Mouse (Mus musculus) embryonic facial prominence, embryonic 15.5 days (tissue): ENCODE results near the gene Tmem37. TPM values are rescaled to one million over a fixed set of nuclear protein-coding genes. Genes with fewer than 3 reads are reported as not detected.

Source experiments
- ATAC-seq: fragments of 200-750 bp; cut with Nextera tagmentation; 2 replicates; pipeline ENCODE4 v1.8.0; 2017; ENCODE audit warnings: low read depth, moderate TSS enrichment; ENCODE audit not compliant: insufficient number of reproducible peaks, low FRiP score, low TSS enrichment
- H3K27ac ChIP-seq: fragments of 300-500 bp; sonication (generic); replicated peaks from 2 replicates; pipeline ENCODE4 v1.5.1; 2015; ENCODE audit warnings: mild to moderate bottlenecking, inconsistent platforms
- H3K27me3 ChIP-seq: fragments of 300-500 bp; sonication (generic); 2 replicates; pipeline ENCODE4 v1.6.1; 2015; ENCODE audit warnings: inconsistent platforms
- H3K36me3 ChIP-seq: fragments of 300-500 bp; sonication (generic); 2 replicates; pipeline ENCODE4 v1.6.1; 2015; ENCODE audit warnings: mild to moderate bottlenecking, inconsistent platforms
- H3K4me1 ChIP-seq: fragments of 300-500 bp; sonication (generic); 2 replicates; pipeline ENCODE4 v1.6.1; 2015; ENCODE audit warnings: inconsistent platforms
- H3K4me2 ChIP-seq: fragments of 300-500 bp; sonication (generic); replicated peaks from 2 replicates; pipeline ENCODE4 v1.6.1; 2015; ENCODE audit warnings: mild to moderate bottlenecking, inconsistent platforms
- H3K4me3 ChIP-seq: fragments of 300-500 bp; sonication (generic); replicated peaks from 2 replicates; pipeline ENCODE4 v1.5.1; 2015; ENCODE audit warnings: mild to moderate bottlenecking, inconsistent platforms
- H3K9ac ChIP-seq: fragments of 300-500 bp; sonication (generic); 2 replicates; pipeline ENCODE4 v1.6.1; 2015; ENCODE audit warnings: inconsistent platforms
- H3K9me3 ChIP-seq: fragments of 300-500 bp; sonication (generic); replicated peaks from 2 replicates; pipeline ENCODE4 v1.6.1; 2016; ENCODE audit warnings: inconsistent platforms
- WGBS: fragments of 180-500 bp; shearing (Covaris S2); methylation state at CpG from one replicate; pipeline ENCODE4 v1.1.7; 2015; 5-methylcytosine and 5-hydroxymethylcytosine counted together
- polyA plus RNA-seq: library from polyadenylated mRNA; unstranded; fragments of >200 nt; fragmentation: Nextera tagmentation; extraction: Ambion mirVana; gene quantifications from 2 replicates; pipeline ENCODE4 v1.2.1, GENCODE M21; 2015

The Tmem37 gene
- polyA plus RNA-seq, 1 experiment from 2014 or later = 11.4 TPM

GRCm38 (mm10) chr1:120056236-120056635 lies 17.6 kb downstream of the Tmem37 start:
- Histone ChIP-seq H3K9ac (no peak overlapping the region), H3K27ac (no peak overlapping the region), H3K4me3 (no peak overlapping the region), H3K4me2 (no peak overlapping the region), H3K4me1 (peaks cover 9% of the 10 kb centered on the region; the same call in 1 of the 2 replicates), H3K9me3 (no peaks in the 10 kb centered on the region), H3K27me3 (no peaks in the 10 kb centered on the region), H3K36me3 (no peaks in the 10 kb centered on the region)
- 73% methylated on average over 7 of the region's 7 CpGs for WGBS
- ATAC-seq = no peak

DNA sequence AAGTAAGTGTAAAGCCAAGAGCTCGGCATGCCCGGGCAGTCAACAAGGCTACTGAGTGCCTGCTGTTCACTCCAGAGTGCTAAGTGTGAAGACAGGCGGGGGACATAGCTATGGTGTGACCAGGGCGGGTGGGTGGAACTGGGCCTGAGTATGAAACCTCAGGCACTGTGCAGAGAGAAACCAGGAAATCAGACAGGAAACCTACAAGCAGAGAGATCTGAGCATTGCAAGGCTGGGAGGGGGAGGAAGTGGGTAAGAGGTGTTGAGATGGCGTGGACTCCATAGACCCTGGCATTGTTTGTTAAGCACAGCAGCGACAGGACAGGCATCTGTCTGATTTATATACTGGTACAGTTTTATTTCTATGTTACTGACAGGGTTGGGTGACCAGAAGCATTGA lies 18.4 kb downstream of the Tmem37 start:
- no peak overlapping the region for H3K27ac ChIP-seq
- ATAC-seq = no peak
- H3K4me3 ChIP-seq = no peak overlapping the region
- H3K36me3 ChIP-seq = no peaks in the 10 kb centered on the region
- no peaks in the 10 kb centered on the region for H3K27me3 ChIP-seq
- 70% methylated on average over 6 of the region's 6 CpGs for WGBS
- H3K4me2 ChIP-seq = no peak overlapping the region
- H3K4me1 ChIP-seq = peaks cover 9% of the 10 kb centered on the region; the same call in 1 of the 2 replicates
- H3K9ac ChIP-seq = no peak overlapping the region
- no peaks in the 10 kb centered on the region for H3K9me3 ChIP-seq

DNA sequence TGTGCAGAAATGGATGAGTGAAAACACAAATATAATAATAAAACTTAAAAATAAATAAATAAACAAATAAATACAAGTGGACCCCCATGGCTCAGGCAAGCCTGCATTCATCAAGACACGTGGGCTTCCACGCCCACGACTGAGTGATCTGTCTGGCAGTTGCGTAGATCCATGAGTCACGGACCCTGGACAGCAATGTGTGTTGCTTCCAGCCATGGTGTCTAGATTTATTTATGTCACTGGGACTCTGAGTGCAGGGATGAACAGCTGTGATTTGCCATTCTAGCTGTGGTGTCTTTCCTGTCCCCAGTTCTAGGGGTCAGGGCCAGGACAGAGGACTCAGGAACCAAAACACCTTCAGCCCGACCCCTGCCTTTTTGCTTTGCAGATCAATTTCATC lies 18.9 kb downstream of the Tmem37 start:
- 84% methylated on average over 6 of the region's 6 CpGs for WGBS
- ATAC-seq = no peak
- no peak overlapping the region for H3K4me3 ChIP-seq

DNA sequence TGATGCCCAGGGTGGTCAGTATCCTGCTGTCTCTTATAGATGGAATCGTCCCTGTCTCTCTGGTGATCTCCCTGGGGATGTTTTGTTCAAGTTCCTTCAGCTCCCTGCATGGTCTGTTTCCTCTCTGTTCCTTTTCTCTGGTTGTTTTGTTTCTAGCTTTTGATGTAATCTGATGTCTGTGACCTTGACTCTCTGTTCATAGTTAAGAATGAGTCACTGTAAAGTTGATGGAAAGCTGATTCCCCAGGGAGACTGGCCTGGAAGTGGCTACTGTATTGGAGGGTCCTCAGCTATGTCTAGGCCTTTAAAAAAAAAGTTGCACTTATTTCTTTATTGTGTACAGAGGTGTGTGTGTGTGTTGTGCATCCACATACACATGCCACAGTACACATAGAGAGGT lies 22.8 kb downstream of the Tmem37 start:
- no peak for ATAC-seq
- no peaks in the 10 kb centered on the region for H3K27me3 ChIP-seq
- H3K36me3 ChIP-seq = no peaks in the 10 kb centered on the region
- 38% methylated on average over 1 of the region's 1 CpGs for WGBS
- H3K9me3 ChIP-seq = no peaks in the 10 kb centered on the region
- H3K27ac ChIP-seq = no peak overlapping the region
- no peaks in the 10 kb centered on the region for H3K4me1 ChIP-seq
- H3K4me3 ChIP-seq = no peak overlapping the region
- H3K4me2 ChIP-seq = no peak overlapping the region
- no peak overlapping the region for H3K9ac ChIP-seq

More for the DNA sequence above, 18.9 kb downstream of the Tmem37 start:
- Histone ChIP-seq H3K9ac (no peak overlapping the region), H3K36me3 (no peaks in the 10 kb centered on the region), H3K4me1 (peaks cover 9% of the 10 kb centered on the region; the same call in 1 of the 2 replicates), H3K27ac (no peak overlapping the region), H3K9me3 (no peaks in the 10 kb centered on the region), H3K27me3 (no peaks in the 10 kb centered on the region), H3K4me2 (no peak overlapping the region)

DNA sequence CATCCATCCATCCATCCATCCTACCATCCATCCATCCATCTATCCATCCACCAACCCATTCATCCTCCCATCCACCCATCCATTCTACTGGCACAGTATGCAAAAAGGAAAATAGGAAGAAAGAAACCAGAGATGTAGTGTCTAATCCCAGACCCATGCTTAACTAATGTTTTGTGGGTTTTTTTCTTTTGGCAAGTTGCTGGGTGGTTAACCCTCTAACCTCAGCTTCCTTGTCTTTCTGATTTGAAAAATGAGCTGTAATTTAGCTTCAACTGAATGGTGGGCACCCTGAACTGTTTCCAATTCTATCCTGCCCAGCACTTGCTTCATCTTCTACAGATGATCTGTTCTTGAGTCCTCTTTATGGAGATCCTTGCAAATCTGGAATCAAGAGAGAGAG lies 26.5 kb downstream of the Tmem37 start:
- Histone ChIP-seq H3K9me3 (no peaks in the 10 kb centered on the region), H3K27ac (no peak overlapping the region), H3K4me2 (no peak overlapping the region), H3K9ac (no peak overlapping the region), H3K4me1 (no peaks in the 10 kb centered on the region), H3K36me3 (no peaks in the 10 kb centered on the region), H3K27me3 (no peaks in the 10 kb centered on the region), H3K4me3 (no peak overlapping the region)
- ATAC-seq = no peak

- WGBS = 83% methylated on average over 16 of the region's 16 CpGs
- no peak overlapping the region for H3K4me3 ChIP-seq
- H3K9me3 ChIP-seq = no peaks in the 10 kb centered on the region
- H3K27me3 ChIP-seq = no peaks in the 10 kb centered on the region
- no peaks in the 10 kb centered on the region for H3K4me1 ChIP-seq
- H3K4me2 ChIP-seq = no peak overlapping the region
- ATAC-seq = no peak
- H3K27ac ChIP-seq = no peak overlapping the region
- no peaks in the 10 kb centered on the region for H3K36me3 ChIP-seq
- no peak overlapping the region for H3K9ac ChIP-seq
These were observed 29.3 kb downstream of the Tmem37 start for GRCm38 (mm10) chr1:120044584-120044983.

DNA sequence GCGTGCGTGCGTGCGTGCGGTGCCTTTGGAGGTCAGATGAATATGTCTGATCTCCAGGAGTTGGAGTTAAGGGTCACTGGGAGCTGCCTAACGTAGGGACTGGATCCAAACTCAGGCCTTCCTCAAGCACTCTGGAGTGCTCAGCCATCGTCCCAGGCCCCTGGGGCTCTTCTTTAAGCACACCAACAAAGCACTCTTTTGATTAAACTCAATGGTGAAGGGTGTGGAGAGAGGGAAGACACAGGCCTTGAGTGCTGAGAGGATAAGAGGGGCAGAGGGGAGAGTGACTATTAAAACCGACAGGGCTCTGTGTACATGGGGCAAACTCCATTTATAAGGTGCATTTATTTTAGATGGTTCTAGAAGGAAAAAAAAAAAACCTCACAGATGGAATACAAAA lies 31.5 kb downstream of the Tmem37 start:
- no peaks in the 10 kb centered on the region for H3K36me3 ChIP-seq
- H3K4me3 ChIP-seq = no peak overlapping the region
- no peak overlapping the region for H3K9ac ChIP-seq
- no peaks in the 10 kb centered on the region for H3K9me3 ChIP-seq
- no peaks in the 10 kb centered on the region for H3K4me1 ChIP-seq
- no peaks in the 10 kb centered on the region for H3K27me3 ChIP-seq
- no peak for ATAC-seq
- H3K27ac ChIP-seq = no peak overlapping the region
- no peak overlapping the region for H3K4me2 ChIP-seq
- WGBS = 67% methylated on average over 8 of the region's 8 CpGs

DNA sequence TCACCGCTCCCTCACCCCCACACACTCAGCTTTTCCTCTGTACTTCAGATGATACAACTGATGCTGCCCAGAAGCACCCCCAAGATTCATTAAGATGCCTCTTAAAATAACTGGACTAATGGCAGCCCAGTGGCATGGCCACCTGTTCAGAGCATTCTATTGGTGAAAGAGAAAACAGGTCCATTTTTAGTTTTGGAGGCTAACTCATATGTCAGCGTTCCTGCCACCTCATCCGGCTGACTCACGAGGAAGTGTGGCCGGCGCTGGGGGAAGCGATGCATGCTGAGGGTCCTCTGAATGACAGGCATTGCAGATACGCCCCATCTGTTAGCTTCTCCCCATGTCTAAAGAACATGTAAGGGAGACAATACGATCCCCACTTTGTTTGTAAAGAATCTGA lies 35.3 kb downstream of the Tmem37 start:
- ATAC-seq = no peak
- H3K9ac ChIP-seq = no peak overlapping the region
- 83% methylated on average over 9 of the region's 9 CpGs for WGBS
- no peak overlapping the region for H3K4me3 ChIP-seq
- H3K4me2 ChIP-seq = no peak overlapping the region
- no peaks in the 10 kb centered on the region for H3K36me3 ChIP-seq
- no peak overlapping the region for H3K27ac ChIP-seq
- no peaks in the 10 kb centered on the region for H3K9me3 ChIP-seq
- no peaks in the 10 kb centered on the region for H3K27me3 ChIP-seq
- H3K4me1 ChIP-seq = no peaks in the 10 kb centered on the region

DNA sequence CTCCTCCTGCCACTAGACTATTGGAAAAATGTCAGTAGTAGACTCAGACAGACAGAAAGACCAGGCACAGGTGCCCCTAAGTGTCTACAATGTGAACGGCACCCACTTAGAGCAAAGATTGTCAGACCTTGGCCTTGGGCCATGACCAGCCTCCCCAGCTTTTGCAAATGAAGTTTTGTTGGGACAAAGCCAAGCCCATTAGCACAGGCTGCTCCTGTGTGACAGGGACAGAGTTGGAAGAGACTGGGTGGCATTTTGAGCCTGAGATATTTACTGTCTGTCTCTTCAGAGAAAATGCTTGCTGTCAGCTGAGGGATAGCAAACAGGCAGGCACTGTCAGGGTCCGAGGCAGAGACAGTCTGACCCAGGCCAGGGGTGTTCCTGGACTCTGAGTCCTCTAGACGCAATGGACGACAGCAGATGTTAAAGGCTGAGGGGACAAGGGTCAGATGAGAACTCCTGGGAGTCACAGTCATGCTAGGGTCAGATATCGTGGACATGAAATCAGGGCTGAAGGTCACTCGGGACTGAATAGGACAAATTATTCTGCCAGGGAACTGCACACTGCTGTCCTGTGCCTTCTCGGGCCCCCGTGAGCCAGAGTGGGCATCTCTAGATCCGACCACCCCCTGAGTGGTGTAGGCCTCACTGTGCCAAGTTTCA lies 36.7 kb downstream of the Tmem37 start:
- peaks cover 8% of the 10 kb centered on the region for H3K4me1 ChIP-seq
- no peak overlapping the region for H3K4me2 ChIP-seq
- H3K9ac ChIP-seq = no peak overlapping the region
- WGBS = 59% methylated on average over 9 of the region's 9 CpGs
- ATAC-seq = no peak
- no peaks in the 10 kb centered on the region for H3K36me3 ChIP-seq
- no peak overlapping the region for H3K4me3 ChIP-seq
- H3K27me3 ChIP-seq = no peaks in the 10 kb centered on the region
- no peak overlapping the region for H3K27ac ChIP-seq
- no peaks in the 10 kb centered on the region for H3K9me3 ChIP-seq

DNA sequence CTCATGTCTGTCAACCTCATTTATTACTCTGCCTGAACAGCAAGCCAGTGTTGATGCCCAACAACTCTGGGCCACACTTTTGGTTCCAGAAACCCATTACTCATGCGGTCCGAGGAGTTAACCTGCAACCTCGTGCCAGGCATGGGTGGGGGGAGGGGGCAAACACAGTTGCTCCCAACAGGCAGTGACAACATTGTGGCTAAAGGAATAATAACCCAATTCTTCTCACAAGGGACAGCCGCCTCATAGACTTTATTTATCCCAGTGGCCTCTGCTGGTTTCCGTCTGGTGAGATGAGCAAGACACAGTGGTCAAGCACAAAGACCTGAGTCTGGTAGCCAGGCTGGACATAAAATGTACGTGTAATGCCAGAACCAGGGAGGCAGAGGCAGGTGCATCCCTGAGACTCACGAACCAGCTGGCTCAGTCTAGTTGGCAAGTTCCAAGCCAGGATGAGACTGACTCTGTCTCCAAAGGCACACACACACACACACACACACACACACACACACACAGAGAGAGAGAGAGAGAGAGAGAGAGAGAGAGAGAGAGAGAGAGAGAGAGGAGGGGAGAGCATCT lies 38.3 kb downstream of the Tmem37 start:
- Histone ChIP-seq H3K9me3 (no peaks in the 10 kb centered on the region), H3K4me3 (no peak overlapping the region), H3K27ac (no peak overlapping the region), H3K4me1 (peaks cover 8% of the 10 kb centered on the region), H3K9ac (no peak overlapping the region), H3K4me2 (no peak overlapping the region), H3K36me3 (no peaks in the 10 kb centered on the region), H3K27me3 (no peaks in the 10 kb centered on the region; the same call in 1 of the 2 replicates)
- WGBS = 74% methylated on average over 7 of the region's 7 CpGs
- no peak for ATAC-seq

DNA sequence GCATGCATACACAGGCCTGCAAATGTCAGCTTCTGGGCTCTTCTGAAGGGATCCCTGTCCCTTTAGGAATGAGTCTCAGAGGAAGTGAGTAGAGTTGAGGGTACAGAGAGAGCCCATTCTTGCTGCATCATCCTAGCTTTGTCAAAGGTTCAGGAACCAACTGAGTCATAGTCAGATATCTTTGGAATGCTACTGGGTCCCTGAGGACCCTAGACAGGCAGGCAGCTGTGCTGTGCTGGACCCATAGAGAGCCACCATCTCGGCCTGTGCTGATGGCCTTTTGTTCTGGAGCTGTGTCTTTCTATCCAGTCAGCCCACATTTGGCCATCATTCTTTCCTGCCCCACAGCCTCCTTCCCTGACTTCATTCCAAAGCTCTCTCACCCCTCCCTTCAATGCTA lies 39.1 kb downstream of the Tmem37 start:
- peaks cover 8% of the 10 kb centered on the region for H3K4me1 ChIP-seq
- no peak overlapping the region for H3K9ac ChIP-seq
- H3K9me3 ChIP-seq = no peaks in the 10 kb centered on the region
- H3K4me3 ChIP-seq = no peak overlapping the region
- no peaks in the 10 kb centered on the region; the same call in 1 of the 2 replicates for H3K27me3 ChIP-seq
- no peak overlapping the region for H3K27ac ChIP-seq
- H3K4me2 ChIP-seq = no peak overlapping the region
- no peak for ATAC-seq
- H3K36me3 ChIP-seq = no peaks in the 10 kb centered on the region
- 61% methylated on average over 1 of the region's 1 CpGs for WGBS

GRCm38 (mm10) chr1:120033469-120033854 lies 40.4 kb downstream of the Tmem37 start:
- no peak overlapping the region for H3K4me3 ChIP-seq
- H3K9me3 ChIP-seq = no peaks in the 10 kb centered on the region
- 72% methylated on average over 2 of the region's 2 CpGs for WGBS
- H3K36me3 ChIP-seq = no peaks in the 10 kb centered on the region
- no peak overlapping the region for H3K27ac ChIP-seq
- no peak for ATAC-seq
- H3K9ac ChIP-seq = no peak overlapping the region
- H3K4me2 ChIP-seq = no peak overlapping the region
- H3K4me1 ChIP-seq = peaks cover 8% of the 10 kb centered on the region
- H3K27me3 ChIP-seq = no peaks in the 10 kb centered on the region; the same call in 1 of the 2 replicates
